Mouse (Mus musculus): ENCODE data around the gene Klhl4. TPM values are rescaled to one million over a fixed set of nuclear protein-coding genes. Genes with fewer than 3 reads are reported as not detected.

The Klhl4 gene
- 0.31 and 1.0 TPM in 2 replicates for polyA plus RNA-seq (2012; rRNA removed; ENCODE audit: low replicate concordance)

DNA sequence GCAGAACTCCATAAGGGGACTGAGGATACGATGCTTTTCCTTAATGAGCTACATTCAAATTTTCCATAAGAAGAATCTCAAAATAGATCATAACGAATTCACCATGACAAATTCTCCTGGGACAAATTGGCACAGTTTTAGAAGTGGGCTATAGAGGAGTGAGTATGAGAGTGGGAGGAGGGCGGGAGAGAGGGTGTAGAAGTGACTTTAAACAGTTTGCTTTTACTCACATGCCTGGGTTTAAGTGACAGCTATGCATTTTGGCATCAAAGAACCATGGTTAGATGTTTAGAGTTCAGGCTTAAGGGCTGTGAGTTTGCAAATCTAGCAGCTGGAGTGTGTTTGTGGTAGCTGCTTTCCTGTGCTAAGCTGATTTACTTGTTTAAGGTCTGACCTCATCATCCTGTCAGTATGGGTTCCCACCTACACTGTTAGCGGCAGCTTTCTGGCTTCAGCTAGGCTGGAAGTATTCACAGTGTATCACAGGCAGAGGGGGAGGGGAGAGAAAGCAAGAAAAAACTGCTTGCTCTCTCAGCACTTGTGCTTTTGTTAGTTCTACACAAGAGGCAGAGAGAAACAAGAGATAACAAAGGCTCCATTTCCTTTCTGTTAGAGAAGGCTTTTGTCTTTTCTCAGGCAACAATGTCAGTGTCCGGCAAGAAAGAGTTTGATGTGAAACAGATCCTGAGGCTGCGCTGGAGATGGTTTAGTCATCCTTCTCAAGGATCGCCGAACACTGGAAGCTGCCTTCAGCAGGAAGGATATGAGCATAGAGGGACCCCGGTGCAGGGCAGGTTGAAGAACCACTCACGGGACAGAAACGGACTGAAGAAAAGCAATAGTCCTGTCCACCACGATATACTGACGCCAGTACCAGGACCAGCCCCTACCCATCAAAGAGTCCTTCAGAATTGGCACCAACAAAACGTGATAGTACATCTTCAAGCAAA is at the start of gene Klhl4:
Gene Klhl4 (plus strand): TSS at position 552 of the 950 bp plus-strand sequence.

Measured in mammary gland, adult 2 months (tissue).